Mouse (Mus musculus): ENCODE results near the gene Gnl3l. TPM values are rescaled to one million over a fixed set of nuclear protein-coding genes. Genes with fewer than 3 reads are reported as not detected.

The Gnl3l gene
- polyA plus RNA-seq (2015; fragmentation: Nextera tagmentation; extraction: Ambion mirVana), result 20.7 and 21.1 TPM in 2 replicates

DNA sequence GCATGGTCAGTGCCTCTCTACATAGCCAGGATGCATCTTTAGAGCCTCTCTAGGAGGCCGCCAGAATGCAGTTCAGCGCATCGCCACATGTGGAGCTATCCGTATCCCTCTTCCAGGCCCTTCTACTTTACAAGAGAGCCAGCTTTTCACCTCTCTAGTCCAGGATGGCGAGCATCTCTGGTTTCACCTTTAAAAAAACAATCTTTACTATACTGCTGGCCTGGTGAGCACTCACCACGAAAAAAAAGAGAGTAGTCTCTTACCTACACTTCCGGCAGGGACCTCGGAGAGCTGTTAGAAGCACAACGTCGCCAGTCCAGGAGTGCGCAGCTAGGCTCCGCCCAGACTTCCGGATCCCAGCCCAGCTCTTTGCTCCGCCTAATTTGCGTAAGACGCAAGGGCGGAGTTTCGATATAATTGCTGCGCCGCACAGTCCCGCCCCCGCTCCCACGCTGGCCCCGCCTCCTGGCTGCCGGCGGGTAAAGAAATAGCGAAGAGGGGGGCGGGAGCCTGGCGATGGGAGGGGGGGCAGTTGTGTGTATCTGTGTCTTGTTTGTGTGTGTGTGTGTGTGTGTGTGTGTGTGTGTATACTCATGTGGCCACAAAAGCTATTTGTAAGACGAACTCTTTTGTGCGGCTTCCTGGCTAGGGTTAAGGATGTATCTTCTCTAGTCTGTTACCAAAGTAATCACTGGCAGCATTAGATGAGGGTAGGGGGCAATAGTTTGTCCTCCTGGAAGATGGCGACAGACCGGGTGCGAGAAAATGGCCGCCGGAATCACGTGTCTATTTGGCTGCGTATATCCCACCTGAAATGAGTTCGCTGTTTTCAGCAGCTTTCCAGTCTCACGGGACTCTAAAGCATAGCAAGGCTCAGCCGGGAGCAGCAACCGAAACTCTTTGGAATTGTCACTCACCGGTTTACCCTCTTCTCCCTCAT is at the start of gene Gnl3l:
Gnl3l (minus strand) TSS at position 385 of the 940 bp plus-strand sequence.
- Histone ChIP-seq H3K27ac (ENCODE audit: low read length) (0 out of 2 replicates have a peak within 1 kb of the TSS, but pooled peaks have one; percentile 57), H3K9ac (ENCODE audit: low read depth, low read length) (peak within 1 kb of the TSS; percentile 61), H3K4me2 (ENCODE audit: low read depth, low read length) (peak within 1 kb of the TSS; percentile 52), H3K36me3 (ENCODE audit: control insufficient read depth, insufficient read depth, low read length) (no peaks in the 10 kb centered on the region), H3K9me3 (ENCODE audit: control insufficient read depth, low read length) (no peaks in the 10 kb centered on the region), H3K27me3 (replicated peaks; ENCODE audit: control insufficient read depth, insufficient read depth, low read length) (no peaks in the 10 kb centered on the region), H3K4me1 (ENCODE audit: control insufficient read depth, insufficient read depth, low read length) (peaks cover 3% of the 10 kb centered on the region; the same call in 1 of the 2 replicates), H3K4me3 (ENCODE audit: low read length) (peak within 1 kb of the TSS; percentile 53)
- ATAC-seq, result peak; percentile 98
- WGBS, result 15% methylated on average over 42 of the region's 43 CpGs

DNA sequence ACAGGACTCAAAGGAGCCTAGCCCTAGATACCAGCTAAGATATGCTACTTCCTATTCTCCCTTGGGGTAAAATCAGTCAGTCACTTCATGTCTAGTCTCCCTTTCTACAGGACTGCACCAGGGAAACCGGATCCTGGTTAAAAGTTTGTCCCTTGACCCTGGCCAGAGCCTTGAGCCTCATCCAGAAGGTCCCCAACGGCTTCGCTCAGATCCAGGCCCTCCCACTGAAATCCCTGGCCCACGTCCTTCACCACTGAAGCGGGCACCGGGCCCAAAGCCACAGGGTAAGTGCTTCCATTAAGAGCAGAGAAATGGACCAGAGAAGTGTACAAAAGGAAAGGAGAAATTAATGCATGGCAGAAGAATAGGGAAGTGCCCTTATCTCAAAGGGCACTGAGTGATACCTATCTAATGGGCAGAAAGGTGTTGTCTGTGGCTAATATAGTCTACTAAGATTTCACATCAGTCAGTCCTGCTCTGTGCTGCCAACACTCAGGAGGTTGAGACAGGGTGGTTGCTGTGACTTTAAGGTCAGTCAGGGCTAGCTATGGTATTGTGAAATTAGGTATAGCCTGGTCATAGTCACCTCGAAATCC is 49.0 kb upstream of the Gnl3l start:
- Histone ChIP-seq H3K9ac (ENCODE audit: low read depth, low read length) (no peak overlapping the region), H3K9me3 (ENCODE audit: control insufficient read depth, low read length) (no peaks in the 10 kb centered on the region), H3K27me3 (replicated peaks; ENCODE audit: control insufficient read depth, insufficient read depth, low read length) (no peaks in the 10 kb centered on the region), H3K4me1 (ENCODE audit: control insufficient read depth, insufficient read depth, low read length) (no peaks in the 10 kb centered on the region), H3K36me3 (ENCODE audit: control insufficient read depth, insufficient read depth, low read length) (no peaks in the 10 kb centered on the region), H3K4me3 (ENCODE audit: low read length) (no peak overlapping the region), H3K27ac (ENCODE audit: low read length) (no peak overlapping the region), H3K4me2 (ENCODE audit: low read depth, low read length) (no peak overlapping the region)
- no peak for ATAC-seq
- 87% methylated on average over 7 of the region's 7 CpGs for WGBS

GRCm38 (mm10) chrX:151061615-151062299 is 44.6 kb upstream of the Gnl3l start:
- Histone ChIP-seq H3K9me3 (ENCODE audit: control insufficient read depth, low read length) (no peaks in the 10 kb centered on the region), H3K27ac (ENCODE audit: low read length) (no peak overlapping the region), H3K4me3 (ENCODE audit: low read length) (no peak overlapping the region), H3K9ac (ENCODE audit: low read depth, low read length) (no peak overlapping the region), H3K36me3 (ENCODE audit: control insufficient read depth, insufficient read depth, low read length) (no peaks in the 10 kb centered on the region), H3K4me2 (ENCODE audit: low read depth, low read length) (no peak overlapping the region), H3K27me3 (replicated peaks; ENCODE audit: control insufficient read depth, insufficient read depth, low read length) (no peaks in the 10 kb centered on the region), H3K4me1 (ENCODE audit: control insufficient read depth, insufficient read depth, low read length) (no peaks in the 10 kb centered on the region)
- ATAC-seq, result no peak
- WGBS, result 63% methylated on average over 3 of the region's 3 CpGs

GRCm38 (mm10) chrX:151059346-151059745 is 42.2 kb upstream of the Gnl3l start:
- Histone ChIP-seq H3K27me3 (replicated peaks; ENCODE audit: control insufficient read depth, insufficient read depth, low read length) (no peaks in the 10 kb centered on the region), H3K4me3 (ENCODE audit: low read length) (no peak overlapping the region), H3K4me2 (ENCODE audit: low read depth, low read length) (no peak overlapping the region), H3K27ac (ENCODE audit: low read length) (no peak overlapping the region), H3K4me1 (ENCODE audit: control insufficient read depth, insufficient read depth, low read length) (no peaks in the 10 kb centered on the region; the same call in 1 of the 2 replicates), H3K9ac (ENCODE audit: low read depth, low read length) (no peak overlapping the region), H3K9me3 (ENCODE audit: control insufficient read depth, low read length) (no peaks in the 10 kb centered on the region), H3K36me3 (ENCODE audit: control insufficient read depth, insufficient read depth, low read length) (no peaks in the 10 kb centered on the region)
- 76% methylated on average over 1 of the region's 1 CpGs for WGBS
- no peak for ATAC-seq

GRCm38 (mm10) chrX:151055559-151055958 is 38.4 kb upstream of the Gnl3l start:
- H3K27me3 ChIP-seq (replicated peaks; ENCODE audit: control insufficient read depth, insufficient read depth, low read length), result no peaks in the 10 kb centered on the region
- H3K4me3 ChIP-seq (ENCODE audit: low read length), result no peak overlapping the region
- WGBS, result 8% methylated on average over 1 of the region's 1 CpGs
- peak; percentile 91 for ATAC-seq
- 0 out of 2 replicates have a peak overlapping the region, but pooled peaks have one; percentile 42 for H3K27ac ChIP-seq (ENCODE audit: low read length)
- H3K9me3 ChIP-seq (ENCODE audit: control insufficient read depth, low read length), result no peaks in the 10 kb centered on the region
- H3K36me3 ChIP-seq (ENCODE audit: control insufficient read depth, insufficient read depth, low read length), result no peaks in the 10 kb centered on the region
- no peak overlapping the region for H3K4me2 ChIP-seq (ENCODE audit: low read depth, low read length)
- peaks cover 3% of the 10 kb centered on the region; the same call in 1 of the 2 replicates for H3K4me1 ChIP-seq (ENCODE audit: control insufficient read depth, insufficient read depth, low read length)
- no peak overlapping the region for H3K9ac ChIP-seq (ENCODE audit: low read depth, low read length)

DNA sequence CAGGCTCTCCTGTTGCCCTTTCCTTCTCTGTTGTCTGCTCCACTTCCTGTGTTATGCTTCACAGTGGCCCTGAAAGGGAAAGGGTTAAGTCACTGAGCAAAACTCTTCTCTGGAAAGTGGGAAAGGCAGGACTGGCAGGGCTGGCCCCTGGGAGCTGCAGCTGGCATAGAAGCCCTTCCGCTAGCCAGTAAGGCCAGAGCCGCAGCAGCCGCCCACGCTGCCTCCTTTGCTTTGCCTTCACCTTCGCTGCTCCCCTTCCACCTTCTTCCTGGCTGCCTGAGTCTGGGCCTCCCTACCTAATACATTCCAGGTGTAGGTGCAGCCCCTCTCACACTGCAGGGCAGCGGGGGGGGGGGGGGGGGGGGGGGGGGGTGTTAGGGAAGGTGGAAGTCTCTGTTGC is 37.4 kb upstream of the Gnl3l start:
- no peak overlapping the region for H3K4me2 ChIP-seq (ENCODE audit: low read depth, low read length)
- no peaks in the 10 kb centered on the region for H3K27me3 ChIP-seq (replicated peaks; ENCODE audit: control insufficient read depth, insufficient read depth, low read length)
- H3K4me1 ChIP-seq (ENCODE audit: control insufficient read depth, insufficient read depth, low read length), result peaks cover 3% of the 10 kb centered on the region; the same call in 1 of the 2 replicates
- H3K4me3 ChIP-seq (ENCODE audit: low read length), result no peak overlapping the region
- no peaks in the 10 kb centered on the region for H3K36me3 ChIP-seq (ENCODE audit: control insufficient read depth, insufficient read depth, low read length)
- H3K9me3 ChIP-seq (ENCODE audit: control insufficient read depth, low read length), result no peaks in the 10 kb centered on the region
- no peak overlapping the region for H3K9ac ChIP-seq (ENCODE audit: low read depth, low read length)
- peak overlapping the region; percentile 41; the same call in 1 of the 2 replicates for H3K27ac ChIP-seq (ENCODE audit: low read length)
- ATAC-seq, result no peak
- WGBS, result 80% methylated on average over 1 of the region's 6 CpGs

DNA sequence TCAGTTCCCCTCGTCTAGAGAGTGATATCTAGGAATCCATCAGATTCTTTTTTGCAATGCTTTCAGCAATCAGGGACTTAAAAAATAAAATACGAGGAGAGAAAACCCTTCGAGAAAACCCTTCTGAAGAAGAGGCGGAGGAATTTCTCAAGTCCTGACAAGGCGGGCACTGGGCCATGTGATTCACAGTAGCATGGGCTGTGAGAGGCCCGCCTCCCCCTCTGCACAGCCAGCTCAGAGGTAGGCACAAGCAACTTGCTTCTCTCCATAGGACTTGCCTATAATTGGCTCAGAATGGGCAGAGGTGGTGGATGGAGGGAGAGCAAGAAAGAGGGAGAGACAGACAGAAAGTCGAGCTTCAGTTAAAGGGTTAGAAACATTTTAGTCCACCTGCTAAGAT is 33.2 kb upstream of the Gnl3l start:
- no peaks in the 10 kb centered on the region for H3K36me3 ChIP-seq (ENCODE audit: control insufficient read depth, insufficient read depth, low read length)
- H3K4me3 ChIP-seq (ENCODE audit: low read length), result no peak overlapping the region
- H3K9ac ChIP-seq (ENCODE audit: low read depth, low read length), result no peak overlapping the region
- H3K9me3 ChIP-seq (ENCODE audit: control insufficient read depth, low read length), result no peaks in the 10 kb centered on the region
- 69% methylated on average over 7 of the region's 7 CpGs for WGBS
- no peak for ATAC-seq
- H3K27me3 ChIP-seq (replicated peaks; ENCODE audit: control insufficient read depth, insufficient read depth, low read length), result no peaks in the 10 kb centered on the region
- H3K27ac ChIP-seq (ENCODE audit: low read length), result no peak overlapping the region
- H3K4me1 ChIP-seq (ENCODE audit: control insufficient read depth, insufficient read depth, low read length), result peaks cover 10% of the 10 kb centered on the region; the same call in 1 of the 2 replicates
- H3K4me2 ChIP-seq (ENCODE audit: low read depth, low read length), result no peak overlapping the region

GRCm38 (mm10) chrX:151049661-151050215 is 32.6 kb upstream of the Gnl3l start:
- no peak for ATAC-seq
- Histone ChIP-seq H3K36me3 (ENCODE audit: control insufficient read depth, insufficient read depth, low read length) (no peaks in the 10 kb centered on the region), H3K4me1 (ENCODE audit: control insufficient read depth, insufficient read depth, low read length) (peaks cover 10% of the 10 kb centered on the region; the same call in 1 of the 2 replicates), H3K27ac (ENCODE audit: low read length) (no peak overlapping the region), H3K9ac (ENCODE audit: low read depth, low read length) (no peak overlapping the region), H3K4me3 (ENCODE audit: low read length) (no peak overlapping the region), H3K27me3 (replicated peaks; ENCODE audit: control insufficient read depth, insufficient read depth, low read length) (no peaks in the 10 kb centered on the region), H3K4me2 (ENCODE audit: low read depth, low read length) (no peak overlapping the region), H3K9me3 (ENCODE audit: control insufficient read depth, low read length) (no peaks in the 10 kb centered on the region)
- 60% methylated on average over 8 of the region's 8 CpGs for WGBS

All from intestine, embryonic 16.5 days (tissue).